Mouse (Mus musculus) T-helper 1 cell (primary cell): ENCODE measurements around the gene Flt3l.
"Not testable (repeated sequence)": the region's sequence is repeated elsewhere in the genome, so short reads cannot be mapped to it uniquely, and the experiment has no call there.

Experiments
- in situ Hi-C: fragments of 300-600 bp; cut with MboI, MseI; formaldehyde crosslinking; loops from one replicate; pipeline ENCODE4 v1.15.1; 2025; ENCODE audit warnings: high pct_unique_total_duplicates

Flt3l gene

DNA sequence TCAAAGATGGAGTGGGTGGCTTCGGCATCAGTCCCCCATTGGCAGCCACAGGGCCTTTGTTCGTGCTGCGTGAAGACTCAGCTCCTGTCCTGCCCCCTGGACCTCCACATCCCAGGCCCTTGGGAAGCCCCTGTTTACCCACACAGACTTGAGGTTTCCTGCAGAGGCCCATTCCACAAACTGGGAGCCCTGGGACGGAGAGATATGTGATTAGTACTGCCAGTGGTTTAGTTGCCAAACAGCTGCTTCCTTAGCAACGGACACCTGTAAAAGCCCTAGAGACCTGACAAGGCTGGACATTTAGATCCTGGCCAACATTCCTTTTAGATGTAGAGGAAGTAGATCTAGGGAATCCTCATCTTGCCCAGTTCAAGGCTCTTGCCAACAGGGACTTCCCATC lies 5.7 kb upstream of the Flt3l start:
- in situ Hi-C loops, result no loop called here

GRCm38 (mm10) chr7:45141319-45141718 lies 5.1 kb upstream of the Flt3l start:
- in situ Hi-C loops, result no loop called here

DNA sequence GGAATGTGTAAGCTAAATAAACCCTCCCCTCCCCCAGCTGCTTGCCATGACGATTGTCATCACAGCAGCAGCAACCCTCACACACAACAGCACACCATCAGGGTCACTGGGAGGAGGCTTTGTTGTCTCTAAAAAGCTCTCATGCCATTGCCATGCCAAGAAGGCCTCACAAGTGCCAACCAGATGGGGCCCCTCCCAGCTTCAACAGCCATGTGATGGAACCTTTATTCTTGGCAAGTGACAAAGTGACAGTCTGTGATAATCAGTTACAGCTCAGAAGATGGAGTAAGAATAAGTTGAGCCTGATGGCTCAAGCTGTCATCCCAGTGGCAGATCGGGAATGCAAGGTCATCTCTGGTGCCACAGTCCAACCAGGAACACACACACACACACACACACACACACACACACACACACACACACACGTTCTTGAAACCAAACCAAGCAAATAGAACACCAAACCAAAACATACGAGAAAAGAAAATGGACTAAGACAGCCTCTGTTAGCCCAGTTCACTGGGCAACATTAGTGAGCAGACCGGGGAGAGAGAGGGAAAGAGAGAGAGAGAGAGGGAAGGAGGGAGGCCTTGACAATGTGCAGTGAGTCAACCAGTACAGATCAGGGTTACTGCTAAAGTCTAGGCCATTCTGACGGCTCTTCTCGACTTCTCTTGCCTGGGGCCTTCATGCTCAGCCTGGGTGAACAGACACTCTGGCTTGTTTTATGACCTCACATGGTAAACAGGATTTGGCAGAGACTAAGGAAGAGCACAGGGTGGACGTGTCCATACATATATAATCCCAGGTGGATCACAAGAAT lies 3.9 kb upstream of the Flt3l start:
- in situ Hi-C loops, result no loop called here

DNA sequence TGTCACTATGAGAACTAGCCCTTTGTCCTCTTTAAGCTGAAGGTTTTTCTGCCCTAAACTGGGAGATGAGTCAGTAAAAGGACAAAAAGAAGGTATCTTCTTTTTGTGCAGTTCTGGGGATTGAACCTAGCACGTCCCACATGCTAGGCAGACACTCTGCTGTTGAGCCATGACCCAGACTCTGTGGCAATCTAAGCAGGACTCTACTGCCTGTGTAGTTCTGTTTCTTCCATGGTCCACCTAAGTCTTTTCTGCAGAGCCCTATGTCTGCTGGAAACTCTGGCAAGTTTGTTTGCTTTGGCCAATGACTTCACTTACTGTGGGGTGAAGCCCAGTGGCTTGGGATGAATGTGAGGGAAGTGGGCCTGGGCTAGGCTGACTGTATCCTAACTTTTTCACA lies 2.2 kb upstream of the Flt3l start:
- in situ Hi-C loops, result no loop called here

DNA sequence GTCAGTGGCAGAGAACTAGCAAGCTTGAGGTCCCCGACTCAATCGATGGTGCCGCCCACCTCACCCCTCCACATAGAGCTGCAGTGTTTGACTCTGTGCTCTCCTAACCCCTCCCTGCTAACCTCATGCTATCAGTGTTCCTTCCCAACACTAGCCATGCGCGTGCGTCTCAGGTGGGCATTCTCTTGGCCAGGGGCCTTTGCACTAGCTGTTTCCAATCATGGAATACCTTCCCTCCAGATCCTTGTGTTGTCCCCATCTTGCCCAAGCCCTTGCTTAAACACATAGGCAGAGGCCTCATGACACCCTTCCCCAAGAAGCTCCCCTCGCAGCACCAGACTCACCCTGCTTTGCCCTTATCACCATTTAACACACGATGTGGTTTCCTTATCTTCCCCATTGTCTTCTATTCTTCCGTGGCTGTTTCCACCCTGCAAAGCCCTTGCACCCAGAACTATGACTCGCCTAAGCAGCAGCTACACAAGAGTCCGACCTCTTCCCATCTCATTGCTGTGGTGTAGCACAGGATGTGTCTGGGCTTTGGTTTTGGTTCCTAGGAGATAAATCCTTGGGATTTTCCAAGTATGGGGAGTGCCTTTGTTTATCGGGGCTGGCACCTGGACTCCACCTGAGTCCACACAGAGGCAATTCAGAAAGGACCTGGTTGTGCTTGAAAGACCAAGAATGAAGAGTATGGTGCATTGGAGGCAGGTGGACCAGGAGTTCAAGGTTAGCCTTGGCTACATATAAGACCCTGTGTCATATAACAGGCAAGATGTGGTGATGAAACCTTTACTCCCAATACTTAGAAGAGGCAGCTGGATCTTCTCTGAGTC lies 1.2 kb upstream of the Flt3l start:
- in situ Hi-C loops, result no loop called here

DNA sequence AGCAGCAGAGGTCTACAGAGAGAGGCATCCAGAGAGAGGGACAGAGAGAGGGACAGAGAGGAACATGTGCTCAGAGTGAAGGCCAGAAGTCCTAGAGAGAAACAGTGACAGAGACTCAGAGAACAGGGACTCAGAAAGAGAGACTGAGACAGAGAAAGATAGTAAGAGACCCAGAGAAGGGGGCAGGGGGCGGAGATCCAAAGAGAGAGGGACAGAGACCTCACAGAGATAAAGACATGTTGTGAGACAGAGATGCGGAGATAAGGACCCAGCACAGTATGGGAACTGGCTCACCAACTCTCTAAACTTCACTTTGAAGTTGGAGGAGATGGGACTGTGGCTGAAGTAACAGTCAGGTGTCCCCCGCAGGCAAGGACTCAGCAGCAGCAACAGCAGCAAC lies 862 bp downstream of the Flt3l start:
- in situ Hi-C loops, result no loop called here

DNA sequence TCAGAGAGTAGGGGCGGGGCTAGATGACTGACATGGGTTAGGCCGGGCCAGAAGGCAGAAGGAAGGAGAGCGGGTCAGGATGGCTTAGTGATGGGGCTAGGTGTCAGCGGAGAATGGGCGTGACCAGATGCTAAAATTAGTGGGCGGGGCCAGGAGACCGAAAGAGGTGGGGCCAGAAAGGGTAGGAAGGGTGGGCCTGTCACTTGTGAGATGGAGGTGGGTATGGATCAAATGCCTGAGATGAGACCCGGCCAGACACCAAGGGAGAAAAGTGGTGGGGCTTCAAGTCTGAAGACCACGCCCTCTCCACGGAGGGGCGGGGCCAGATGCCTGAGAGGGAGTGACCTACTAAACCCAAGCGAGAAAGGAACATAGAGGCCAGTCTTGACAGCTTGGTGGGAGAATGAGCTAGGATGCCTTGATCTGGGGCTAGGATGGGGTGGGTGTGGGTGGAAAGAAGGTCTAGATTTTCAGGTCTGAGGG lies 1.6 kb downstream of the Flt3l start:
- in situ Hi-C loops, result no loop called here

DNA sequence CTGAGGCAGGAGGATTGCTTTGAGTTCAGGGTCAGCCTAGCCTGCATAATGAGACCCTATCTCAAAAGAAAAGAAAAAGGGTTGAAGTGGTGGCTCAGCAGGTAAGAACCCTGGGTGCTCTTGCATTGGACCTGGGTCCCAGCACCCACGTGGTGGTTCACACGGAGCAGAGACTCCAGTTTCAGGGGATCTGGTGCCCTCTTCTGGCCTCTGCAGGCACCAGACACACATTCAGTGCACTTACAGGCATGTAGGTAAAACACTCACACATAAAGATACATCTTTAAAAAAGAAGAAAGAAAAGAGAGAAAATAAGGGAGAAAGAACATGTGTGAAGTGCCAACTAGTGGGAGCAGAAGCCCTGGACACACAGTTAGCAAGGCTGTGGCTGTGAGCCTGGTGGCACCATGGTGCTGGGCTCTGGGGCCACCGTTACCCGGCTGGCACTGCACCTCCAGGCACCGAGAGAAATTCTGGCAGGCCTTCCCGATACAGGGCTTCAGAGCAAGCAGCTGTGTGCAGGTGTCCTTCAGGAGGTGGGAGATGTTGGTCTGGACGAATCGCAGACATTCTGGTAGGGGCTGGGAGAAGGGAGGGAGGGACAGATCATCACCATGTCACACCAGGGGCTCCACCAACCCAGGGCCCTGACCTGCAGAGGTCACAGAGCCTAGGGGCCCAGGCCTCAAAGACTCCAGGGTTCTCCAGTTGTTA lies 2.6 kb downstream of the Flt3l start:
- in situ Hi-C loops, result no loop called here

- in situ Hi-C loops, result no loop called here
Measured at GRCm38 (mm10) chr7:45131850-45132249, 4.4 kb downstream of the Flt3l start.

- in situ Hi-C loops, result no loop called here
Measured at GRCm38 (mm10) chr7:45129776-45130512, 6.3 kb downstream of the Flt3l start.

DNA sequence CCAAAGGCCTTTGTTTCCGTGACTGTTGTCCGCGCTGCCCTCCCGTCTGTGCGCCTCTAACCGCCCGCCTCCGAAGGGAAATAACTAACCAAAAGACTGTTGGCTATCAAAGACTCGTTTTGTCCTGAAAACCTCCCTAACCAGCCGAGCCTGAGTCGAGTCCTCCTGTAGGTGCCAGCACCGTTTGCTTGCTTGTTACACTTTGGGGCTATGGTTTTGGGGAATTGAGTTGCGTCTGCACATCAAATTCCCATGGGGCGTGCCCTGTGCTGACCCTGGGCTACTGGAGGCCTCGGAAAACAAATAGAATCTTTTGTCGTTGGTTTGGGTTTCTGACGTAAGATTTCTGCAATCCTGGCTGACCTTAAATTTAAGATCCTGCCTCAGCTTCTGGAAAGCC lies 6.9 kb downstream of the Flt3l start:
- in situ Hi-C loops, result no loop called here

DNA sequence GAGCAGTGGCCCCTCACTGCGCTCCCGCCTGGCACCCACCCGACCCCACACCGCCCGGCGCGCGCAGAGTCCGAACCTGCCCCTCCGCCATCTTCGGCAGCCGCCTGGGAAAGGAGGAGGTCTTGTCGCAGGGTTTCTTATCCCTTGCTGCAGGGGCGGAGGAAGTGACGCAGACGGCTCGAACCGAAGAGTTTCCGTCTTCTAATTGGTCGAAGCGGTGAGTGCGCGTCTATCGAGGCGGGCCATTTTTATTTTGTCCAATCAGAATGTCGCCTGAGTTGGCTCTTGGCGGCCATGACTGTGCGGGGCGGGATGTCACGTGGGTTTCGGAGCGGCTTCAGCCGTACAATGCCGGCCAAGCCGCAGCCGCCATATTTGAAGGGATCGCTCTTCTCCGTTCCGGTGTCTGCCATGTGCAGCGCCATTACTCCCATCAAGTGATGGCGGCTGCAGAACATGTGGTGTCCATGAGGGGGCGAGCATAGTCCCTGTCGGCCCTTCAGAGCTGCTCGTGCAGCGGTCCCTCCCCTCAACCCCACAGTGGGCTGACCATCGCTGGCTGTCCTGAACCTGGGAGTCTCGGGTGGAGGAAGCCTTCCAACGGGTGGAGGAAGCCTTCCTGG lies 7.5 kb downstream of the Flt3l start, which contains the start of gene Rpl13a:
Gene Rpl13a, minus strand, starts transcription at position 138 of the 623 bp plus-strand sequence.
- in situ Hi-C loops, result no loop called here

GRCm38 (mm10) chr7:45127700-45128224 lies 8.5 kb downstream of the Flt3l start:
- in situ Hi-C loops, result no loop called here

DNA sequence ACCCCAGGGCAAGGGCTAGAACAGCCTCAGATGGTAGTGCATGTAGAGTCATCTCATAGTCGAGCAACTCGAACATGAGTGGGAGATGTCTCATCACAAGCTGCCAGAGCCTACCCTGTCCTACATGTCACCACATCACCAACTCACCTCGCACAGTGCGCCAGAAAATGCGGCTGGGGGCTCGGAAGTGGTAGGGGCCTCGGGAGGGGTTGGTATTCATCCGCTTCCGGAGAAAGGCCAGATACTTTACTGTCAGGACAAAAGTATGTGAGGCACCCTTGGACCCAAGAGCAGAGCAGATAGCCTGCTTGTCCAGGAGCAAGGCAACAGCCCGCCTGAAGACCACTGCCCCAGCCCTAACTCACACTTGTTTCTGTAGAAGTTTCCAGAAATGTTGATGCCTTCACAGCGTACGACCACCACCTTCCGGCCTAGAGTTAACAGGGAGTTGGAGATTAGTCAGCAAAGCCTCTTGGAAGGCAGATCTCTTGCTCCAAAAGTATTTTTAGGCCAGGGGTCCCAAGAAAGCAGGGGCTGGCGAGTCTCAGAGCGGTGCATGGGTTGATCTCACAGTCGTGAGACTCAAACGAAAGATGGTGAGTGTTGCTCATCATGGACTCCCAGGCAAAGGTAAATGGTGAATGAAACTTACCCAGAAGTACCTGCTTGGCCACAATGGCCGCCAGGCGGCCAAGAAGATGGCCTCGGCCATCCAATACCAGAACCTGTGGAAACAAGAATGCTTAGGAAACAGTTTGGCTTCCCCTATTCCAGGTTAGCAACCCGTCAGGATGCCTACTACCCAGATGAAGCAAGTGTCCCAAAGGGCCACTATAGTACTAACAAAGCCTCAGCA lies 9.2 kb downstream of the Flt3l start:
- in situ Hi-C loops, result no loop called here

DNA sequence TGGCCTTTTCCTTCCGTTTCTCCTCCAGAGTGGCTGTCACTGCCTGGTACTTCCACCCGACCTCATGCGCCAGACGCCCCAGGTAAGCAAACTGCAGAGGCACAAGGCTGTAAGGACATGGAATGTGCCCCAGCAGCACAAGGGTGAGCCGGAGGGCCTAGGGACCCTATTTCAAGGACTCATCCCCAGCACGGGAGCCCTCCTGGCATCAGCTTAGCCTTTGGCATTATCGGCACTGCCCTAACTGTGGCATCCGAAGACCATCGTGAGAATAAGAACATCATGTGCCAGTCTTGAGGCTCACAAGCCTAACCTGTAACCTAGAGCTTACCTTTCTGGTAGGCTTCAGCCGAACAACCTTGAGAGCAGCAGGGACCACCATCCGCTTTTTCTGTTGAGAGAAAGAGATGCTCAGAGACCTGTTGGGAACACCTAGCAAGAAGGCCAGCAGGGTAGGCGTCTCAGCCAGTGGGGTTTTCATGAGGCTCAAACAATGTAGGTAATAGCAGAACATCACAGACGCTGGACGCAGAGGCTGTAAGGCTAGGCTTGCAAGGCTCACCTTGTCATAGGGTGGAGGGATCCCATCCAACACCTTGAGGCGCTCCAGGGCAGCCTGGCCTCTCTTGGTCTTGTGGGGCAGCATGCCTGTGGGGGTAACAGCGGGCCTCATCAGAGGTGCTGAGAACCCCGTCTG lies 9.9 kb downstream of the Flt3l start:
- in situ Hi-C loops, result no loop called here

DNA sequence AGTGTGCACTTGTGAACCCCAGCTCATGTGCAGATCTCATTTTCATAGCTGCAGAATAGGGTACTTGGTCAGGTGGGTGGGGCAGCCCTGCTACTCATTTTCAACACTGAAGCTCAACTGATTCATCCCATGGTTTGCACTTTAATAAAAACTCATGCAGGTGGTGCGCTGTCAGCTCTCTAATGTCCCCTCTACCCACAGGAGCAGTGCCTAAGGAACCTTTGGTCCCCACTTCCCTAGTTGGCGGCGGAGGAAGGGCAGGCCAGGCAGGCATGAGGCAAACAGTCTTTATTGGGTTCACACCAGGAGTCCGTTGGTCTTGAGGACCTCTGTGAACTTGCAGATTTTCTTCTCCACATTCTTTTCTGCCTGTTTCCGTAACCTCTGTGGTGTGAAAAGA lies 10.6 kb downstream of the Flt3l start:
- in situ Hi-C loops, result not testable (repeated sequence)

DNA sequence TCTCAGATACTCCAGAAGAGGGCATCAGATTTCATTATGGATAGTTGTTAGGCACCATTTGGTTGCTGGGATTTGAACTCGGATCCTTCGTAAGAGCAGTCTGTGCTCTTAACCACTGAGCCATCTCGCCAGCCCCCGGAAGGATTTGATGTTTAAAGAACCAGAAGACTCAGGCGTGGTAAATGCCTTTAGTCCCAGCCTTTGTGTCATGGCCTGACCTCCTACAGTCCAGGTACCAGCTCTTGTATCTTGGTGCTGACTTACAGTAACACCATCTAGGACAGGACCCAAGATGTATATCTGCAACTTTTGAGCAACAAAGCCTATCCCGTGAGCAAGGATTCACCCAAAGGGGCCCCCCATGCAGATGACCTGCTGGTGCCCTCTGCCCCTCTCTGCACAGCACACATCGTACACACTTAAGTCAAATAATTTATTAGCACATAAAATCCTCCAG lies 11.1 kb downstream of the Flt3l start:
- in situ Hi-C loops, result no loop called here

DNA sequence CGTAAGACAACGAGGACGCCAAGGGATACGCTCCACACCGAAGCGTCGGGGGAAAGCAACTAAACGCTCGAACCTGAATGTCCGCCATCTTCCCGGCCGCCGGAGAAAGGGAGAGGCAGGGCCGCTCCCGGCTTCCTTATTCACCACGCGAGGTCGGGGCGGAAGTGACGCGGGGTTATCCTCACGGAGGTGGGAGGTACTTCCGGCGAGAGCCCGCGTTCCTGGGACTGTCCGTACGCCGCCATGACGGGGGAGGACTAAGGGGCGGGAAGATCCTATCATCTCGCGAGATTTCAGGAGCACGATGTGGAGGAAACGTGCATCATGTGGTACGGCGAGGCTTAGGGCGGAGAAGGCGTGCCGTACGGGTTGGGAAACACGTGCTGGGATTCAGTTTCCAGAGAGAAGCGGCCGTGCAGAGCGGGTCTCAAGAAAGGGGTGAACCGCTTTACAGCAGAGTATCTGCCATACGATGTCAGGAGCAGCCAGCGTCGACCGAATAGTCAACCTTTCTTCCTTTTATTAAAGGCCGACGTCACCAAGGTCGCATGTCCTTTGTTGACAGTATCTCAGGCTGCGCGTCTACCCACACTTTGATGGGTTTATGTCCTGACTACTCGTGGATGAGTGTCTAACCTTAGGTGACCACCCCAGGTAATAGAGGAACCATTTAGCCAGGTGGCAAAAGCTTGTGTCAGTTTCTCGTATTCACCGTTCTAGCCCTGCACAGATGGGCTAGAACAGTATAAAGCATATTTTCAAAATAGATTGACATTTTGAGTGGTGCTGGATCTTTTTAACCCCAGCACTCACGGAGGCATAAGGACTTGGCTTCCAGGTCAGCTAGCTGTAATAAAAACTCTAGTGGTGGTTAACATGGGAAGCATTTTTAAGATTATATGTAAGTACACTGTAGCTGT lies 11.7 kb downstream of the Flt3l start, which contains the start of gene Rps11:
Gene Rps11, minus strand, starts transcription at position 216 of the 920 bp plus-strand sequence.
- in situ Hi-C loops, result loop anchor here (5.0 kb wide), 1 partner anchor 37 kb away; no protein-coding TSS in a partner anchor
